Mouse (Mus musculus) left cerebral cortex, postnatal 10 days (tissue): ENCODE results near the gene Slc22a12. TPM values are rescaled to one million over a fixed set of nuclear protein-coding genes. Genes with fewer than 3 reads are reported as not detected.

ENCODE experiments used
- DNase-seq, 2 experiments: peaks; one replicate each; pipeline ENCODE4 v3.0.0; 2021 to 2022; ENCODE audit warnings: low spot score in 2 of 2, mixed read lengths in 1 of 2; ENCODE audit errors: extremely low spot score in 1 of 2
- intact Hi-C: fragments of 180-260 bp; cut with DNase I; formaldehyde crosslinking; loops from one replicate; pipeline ENCODE4 v1.15.1; 2025
- total RNA-seq, 2 experiments: library from RNA; stranded (reverse); gene quantifications; 2 replicates each; pipeline ENCODE4 v1.2.3; 2021

Slc22a12 gene
- total RNA-seq, 2 experiments from 2014 or later, result 0.28 to 0.51 TPM

DNA sequence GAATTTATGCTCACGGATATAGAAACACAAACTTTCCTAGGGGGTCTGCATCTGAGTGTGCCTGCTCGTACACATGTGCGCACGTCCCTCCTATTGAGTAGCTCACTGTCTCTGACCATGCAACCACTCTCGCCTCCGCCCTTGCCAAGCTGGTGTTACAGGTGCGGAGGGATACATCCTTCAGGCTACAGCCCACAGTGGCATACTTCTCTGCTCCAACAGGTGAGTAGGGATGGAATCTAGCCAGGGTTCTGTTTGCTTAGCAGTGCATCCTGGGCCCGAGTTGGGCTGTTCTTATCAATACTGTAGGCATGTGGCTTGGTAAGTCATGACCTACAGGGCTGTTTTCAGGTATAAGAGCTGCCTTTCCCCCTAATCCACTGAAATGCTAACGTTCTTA lies 16.8 kb downstream of the Slc22a12 start:
- no peak for DNase-seq
- intact Hi-C loops, result no loop called here

DNA sequence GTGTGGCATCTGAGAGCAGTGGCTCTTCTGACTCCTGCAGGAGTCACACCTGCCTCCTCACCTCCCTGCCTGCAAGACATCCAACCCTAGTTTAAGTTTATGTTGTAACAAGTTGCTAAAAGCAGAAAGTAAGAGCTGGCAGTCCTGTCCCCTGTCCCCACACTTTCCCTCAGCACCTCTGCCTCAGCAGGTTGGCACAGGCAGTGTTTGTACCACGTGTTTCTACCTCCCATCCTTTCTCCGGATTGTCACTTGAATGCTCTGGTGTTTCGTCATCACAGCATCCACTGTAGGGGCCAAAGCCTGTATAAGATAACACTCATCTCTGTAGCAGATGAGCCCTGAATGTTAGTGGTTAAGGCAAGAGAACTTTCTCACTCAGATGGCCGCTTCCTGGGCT lies 17.8 kb downstream of the Slc22a12 start:
- intact Hi-C loops, result no loop called here
- DNase-seq, result no peak

DNA sequence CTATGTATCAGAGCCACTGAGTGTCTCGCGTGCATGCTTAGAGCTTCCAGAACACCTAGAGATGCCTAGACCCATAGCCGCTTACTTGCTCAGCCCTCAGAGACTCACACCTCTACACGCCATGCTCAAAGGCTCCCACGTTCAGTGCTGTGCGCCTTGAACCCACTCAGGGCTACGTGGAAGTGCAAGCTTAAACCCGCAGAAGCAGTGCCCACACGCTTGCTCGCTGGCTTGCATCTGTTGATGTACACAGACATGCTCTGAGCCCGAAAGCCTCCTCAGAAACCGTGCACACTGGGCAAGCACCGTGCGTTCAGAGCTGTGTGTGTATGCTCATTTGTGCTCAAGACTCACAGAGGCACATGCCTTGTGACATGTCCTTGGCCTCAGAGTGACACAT lies 20.5 kb downstream of the Slc22a12 start:
- no peak for DNase-seq
- intact Hi-C loops, result no loop called here

DNA sequence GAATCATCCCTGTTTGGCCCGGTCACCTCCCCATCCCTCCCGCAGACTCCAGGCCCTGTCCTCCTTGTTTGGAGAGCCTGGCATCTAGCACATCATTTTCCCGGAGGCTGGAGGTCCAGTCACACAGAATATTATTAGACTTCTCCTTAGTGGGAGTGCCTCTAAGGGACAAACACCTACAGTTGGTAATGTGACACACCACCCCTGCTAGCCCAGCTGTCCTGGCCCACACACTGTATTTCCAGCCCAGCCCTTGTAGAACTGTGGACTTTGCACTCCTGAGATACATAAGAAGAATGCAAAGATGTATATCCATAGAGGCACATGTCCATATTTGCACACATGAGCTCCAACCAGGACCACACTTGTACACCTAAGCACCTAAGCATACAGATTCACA lies 21.2 kb downstream of the Slc22a12 start:
- intact Hi-C loops, result no loop called here
- DNase-seq, result no peak

DNA sequence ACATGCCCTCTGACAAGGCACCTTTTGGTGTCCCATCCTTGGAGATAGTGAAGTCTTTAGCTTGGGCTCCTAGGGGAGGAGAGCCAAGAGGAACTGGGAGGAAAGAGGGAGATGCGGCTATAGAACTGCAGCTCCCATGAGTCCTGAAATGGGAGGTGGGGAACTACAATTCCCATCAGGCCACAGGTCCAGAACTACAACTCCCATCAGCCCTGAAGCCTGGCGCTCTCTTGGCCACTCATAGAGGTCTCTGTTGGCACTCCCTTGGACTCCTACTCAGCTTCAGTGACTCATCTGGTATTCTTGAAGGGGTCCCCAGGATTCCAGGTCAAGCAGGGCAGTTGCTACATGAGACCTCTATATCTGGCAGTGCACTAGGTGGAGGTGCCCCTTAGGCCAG lies 23.3 kb downstream of the Slc22a12 start:
- intact Hi-C loops, result no loop called here
- DNase-seq, result no peak

DNA sequence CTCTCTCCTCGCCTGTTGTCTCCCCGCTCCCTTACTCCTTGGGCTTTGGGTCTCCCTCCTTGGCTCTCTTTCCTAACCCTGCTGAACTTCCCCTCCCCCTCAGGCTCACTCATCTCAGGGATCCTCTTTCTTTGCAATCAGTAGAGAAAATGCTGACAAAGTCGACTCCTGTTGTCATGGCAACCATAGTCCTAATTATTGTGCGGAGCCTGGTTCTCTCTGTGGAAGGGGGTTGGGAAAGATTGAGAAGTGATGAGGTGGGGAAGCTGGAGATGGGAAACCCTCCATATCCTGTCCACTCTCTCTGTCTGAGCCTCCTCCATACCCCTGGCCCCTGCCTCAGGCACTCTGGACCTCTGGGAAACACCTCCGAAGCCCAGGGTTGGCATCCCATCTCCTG lies 24.2 kb downstream of the Slc22a12 start:
- DNase-seq, result peak in 1 of 2 experiments; percentile 68
- intact Hi-C loops, result no loop called here

DNA sequence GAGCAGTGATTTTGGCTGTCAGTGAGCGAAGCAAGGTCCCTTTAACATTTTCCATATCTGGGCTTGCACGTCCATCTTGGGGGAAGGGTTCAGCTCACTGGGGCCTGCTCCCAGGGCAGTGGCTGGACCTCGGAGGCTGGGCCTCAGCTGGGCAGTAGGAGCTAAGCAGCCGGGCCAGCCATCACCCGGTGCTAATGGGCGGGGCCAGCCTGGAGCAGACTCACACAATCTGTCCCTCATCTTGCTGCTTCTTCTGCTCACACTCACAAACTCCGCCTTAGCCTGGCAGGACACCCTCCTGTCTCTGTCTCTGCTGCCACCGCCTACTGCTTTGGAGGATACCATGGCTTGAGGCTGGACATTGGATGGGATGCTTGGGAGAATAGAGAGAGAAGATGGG lies 26.7 kb downstream of the Slc22a12 start:
- DNase-seq, result no peak
- intact Hi-C loops, result no loop called here

DNA sequence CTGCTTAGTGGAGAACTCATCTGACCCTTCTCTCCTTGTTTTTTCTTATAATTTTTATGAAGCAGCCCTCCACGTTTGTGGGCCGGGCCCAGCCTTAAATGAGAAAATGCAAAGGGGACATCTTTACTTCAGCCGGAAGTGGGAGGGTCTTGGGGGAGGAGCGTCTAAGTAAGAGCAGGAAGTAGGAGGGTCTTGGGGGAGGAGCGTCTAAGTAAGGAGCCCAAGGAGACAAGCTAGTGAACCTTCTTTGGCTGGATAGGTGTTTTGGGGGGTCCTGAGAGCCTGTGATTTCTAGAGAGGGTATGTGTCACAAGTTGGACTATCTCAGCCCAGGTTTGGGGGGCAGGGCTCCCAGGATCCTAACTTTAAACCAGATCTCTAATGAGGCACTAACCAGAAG lies 27.4 kb downstream of the Slc22a12 start:
- intact Hi-C loops, result no loop called here
- DNase-seq, result no peak

DNA sequence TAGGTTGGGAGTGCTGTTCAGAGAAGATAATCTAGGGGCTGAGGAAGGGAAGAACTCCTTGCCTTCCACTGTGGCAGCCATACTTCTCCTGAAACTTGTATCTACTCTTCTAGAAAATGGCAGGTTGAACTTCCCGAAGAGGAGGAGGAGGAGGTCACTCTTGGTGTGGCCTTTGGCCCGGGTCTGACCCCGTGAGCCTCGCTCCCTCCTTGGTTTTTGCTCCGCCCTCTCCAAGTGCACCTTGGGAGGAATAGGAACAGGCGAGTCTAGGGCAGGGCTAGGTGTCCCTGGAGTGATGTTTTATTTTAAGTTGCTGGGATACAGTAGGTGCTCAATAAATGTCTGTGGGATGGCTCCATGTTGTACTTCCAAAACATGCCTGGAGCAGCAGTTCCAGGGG lies 27.9 kb downstream of the Slc22a12 start:
- intact Hi-C loops, result no loop called here

DNA sequence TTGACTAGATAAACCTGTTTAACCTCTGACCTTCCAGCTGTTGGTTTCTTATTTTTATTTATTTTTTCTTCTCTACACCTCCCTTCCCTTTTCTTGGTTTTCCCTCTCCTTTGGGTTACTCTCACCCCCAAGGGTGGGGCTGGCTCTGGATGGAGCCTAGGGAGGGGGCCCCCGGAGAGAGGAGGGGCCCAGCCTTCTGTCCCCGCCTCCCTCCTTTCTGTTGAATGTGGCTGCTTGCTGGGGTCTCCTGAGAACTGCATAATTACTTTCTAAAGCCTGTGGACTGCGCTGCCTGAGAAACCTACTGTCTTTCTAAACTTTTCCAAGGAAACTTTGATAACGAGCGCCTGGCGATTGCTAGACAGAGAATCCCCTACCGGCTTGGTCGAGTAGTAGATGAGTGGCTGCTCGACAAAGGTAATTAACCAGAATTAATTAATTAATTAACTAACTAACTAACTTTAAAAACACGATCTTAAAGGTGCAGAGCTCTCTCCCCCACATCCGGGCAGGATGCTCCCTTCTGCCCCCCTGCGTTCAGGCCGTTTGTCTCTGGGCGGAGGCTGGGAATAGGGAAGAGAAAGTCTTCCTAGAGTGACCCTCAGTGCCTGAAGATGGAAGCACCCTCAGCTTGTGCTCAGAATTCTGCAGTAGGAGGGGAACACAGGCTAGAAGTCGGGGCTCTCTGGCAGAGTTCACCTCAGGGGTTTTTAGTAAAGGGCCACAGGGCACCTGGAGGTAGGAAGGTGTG lies 29.3 kb downstream of the Slc22a12 start:
- intact Hi-C loops, result no loop called here
- DNase-seq, result no peak

More for the DNA sequence above, 27.9 kb downstream of the Slc22a12 start:
- no peak for DNase-seq

DNA sequence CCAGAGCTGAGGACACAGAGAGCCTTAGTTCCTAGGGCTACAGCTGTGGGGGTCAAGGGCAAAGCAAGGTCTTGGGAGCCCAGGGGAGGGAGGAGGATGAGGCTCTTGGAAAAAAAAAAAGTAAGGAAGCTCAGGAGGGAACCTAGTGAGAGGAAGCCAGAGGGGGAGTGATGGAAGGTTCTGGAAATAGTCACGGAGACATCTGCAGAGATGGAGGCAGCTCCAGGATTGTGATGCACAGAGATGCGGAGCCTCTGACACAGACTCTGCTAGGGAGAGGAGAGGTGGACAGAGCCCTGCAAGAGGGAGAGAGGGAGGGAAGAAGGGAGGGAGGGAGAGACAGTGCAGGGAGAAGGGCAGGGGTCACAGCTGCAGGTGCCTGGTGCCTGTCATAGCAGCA lies 32.3 kb downstream of the Slc22a12 start:
- intact Hi-C loops, result no loop called here
- DNase-seq, result no peak

DNA sequence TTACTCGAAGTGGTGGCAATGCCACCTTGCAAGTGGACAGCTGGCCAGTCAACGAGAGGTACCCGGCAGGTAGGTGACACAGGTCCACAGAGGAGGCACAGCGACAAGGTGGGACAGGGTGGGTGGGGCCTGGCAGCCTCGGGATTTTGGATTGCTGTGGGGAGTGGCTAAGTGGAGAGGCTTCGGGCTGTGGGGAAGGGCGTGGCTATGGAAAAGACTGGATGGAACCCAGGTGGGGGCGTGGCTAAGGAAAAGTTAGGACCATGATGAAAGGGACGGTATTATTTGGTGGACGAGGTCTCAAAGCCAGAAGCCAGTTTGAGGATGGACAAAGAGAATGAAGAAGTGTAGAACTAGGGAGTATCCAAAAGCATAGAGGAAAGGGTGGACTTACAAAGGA lies 33.0 kb downstream of the Slc22a12 start:
- intact Hi-C loops, result no loop called here
- DNase-seq, result no peak

DNA sequence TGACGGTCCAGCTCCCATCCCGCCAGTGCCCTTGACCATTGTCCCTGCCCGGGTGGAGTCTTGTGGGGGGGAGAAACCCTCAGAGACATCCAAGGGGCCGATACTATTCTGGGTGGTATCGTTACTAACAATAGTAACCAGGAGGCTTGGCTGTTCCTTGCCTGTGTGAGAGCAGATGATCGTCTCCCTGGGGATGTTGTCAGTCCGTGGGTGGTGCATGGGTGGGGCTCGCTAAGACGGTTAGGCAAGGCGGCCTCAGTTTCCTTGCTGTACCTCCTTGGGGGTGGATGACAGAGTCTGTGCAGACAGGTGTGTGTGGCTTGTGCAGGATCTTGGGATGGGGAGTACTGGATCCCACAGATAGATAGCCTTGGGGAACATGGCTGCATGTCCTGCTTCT lies 35.4 kb downstream of the Slc22a12 start:
- intact Hi-C loops, result no loop called here
- DNase-seq, result no peak

DNA sequence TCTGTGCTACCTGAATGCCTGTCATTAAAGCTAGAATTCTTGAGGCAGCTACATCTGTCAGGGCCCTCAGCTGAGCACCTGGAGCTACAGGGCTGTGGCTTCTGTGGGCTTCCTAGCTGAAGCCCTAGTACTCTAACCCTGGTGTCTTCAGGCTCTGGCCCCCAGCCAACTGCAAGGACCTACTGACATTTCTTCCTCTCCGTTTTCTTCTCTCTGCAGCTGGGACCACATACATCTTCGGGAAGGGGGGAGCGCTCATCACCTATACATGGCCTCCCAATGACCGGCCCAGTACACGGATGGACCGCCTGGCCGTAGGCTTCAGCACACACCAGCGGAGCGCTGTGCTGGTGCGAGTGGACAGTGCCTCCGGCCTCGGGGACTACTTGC lies 38.2 kb downstream of the Slc22a12 start:
- intact Hi-C loops, result no loop called here
- no peak for DNase-seq

DNA sequence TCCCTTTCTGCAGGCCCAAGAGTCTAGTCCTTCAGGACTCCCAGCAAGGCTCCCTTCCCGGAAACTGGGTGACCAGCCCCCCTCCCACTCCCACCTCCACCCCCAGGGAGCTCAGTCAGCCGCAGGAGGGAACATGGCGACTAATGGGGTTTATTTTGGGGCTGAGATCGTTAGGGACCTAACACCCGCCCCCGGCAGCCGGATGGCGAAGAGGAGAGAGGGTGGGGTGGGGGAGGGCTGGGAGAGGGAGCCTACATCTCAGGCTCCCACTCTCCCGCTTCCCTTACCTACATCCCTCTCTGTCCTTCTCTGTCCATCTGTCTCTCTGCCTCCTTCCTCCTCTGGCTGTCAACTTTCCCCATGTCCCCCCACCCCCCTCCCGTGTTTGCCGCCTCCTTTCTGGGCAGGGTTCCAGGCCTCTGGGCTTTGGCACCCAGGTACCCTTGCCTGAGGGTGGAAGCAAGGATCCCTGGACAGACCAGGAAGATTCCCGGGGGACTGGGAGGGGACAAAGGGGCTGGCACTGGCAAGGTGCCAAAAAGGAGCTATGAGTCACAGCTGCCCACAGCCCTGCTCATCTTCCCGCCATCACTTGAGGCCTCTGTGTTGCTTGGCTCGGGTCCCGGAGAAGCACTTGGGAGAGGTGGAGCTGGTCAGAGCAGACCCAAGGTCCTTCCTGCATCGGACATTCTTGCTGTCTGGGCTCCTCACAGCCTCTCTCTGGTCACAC lies 38.7 kb downstream of the Slc22a12 start:
- intact Hi-C loops, result no loop called here

DNA sequence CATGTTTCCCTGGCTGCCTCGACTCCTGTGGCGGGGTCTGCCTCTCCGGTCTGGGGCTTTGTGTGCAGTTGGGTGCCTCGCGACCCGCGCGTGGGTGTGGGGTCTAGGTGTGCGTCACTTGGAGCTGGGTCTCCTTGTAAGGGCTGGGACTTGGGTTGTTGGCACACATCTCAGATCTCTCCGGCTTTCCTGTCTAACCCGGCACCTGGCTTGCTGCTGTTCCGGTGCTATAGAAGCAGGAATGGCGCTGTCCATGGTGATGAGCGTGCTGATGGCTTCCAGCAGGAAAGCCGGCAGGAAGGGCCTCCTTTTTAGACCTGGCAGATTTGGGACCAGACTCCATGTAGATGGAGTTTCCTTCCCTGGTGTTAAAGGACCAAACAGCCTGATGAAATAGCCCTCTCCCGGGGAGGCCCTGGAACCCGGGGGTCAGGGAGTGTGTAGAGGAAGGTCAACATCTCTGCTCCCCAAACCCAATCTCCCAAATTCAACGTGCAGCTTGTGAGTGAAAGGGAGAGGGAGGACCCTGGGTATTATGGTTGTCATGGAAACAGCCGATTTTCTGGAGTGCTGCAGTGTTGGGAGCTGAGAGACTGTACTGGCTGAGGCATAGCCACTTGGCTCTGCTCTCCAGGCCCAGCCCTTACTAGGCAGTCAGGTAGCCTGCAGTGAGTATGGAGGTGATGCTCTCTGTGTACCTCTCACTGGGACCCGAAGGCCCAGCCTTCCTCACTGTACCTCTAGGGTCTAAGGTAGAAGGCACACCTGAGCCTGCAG lies 40.1 kb downstream of the Slc22a12 start:
- intact Hi-C loops, result no loop called here
- peak; percentile 68 to 70 for DNase-seq

More for the DNA sequence above, 38.7 kb downstream of the Slc22a12 start:
- peak in 1 of 2 experiments; percentile 87 for DNase-seq

DNA sequence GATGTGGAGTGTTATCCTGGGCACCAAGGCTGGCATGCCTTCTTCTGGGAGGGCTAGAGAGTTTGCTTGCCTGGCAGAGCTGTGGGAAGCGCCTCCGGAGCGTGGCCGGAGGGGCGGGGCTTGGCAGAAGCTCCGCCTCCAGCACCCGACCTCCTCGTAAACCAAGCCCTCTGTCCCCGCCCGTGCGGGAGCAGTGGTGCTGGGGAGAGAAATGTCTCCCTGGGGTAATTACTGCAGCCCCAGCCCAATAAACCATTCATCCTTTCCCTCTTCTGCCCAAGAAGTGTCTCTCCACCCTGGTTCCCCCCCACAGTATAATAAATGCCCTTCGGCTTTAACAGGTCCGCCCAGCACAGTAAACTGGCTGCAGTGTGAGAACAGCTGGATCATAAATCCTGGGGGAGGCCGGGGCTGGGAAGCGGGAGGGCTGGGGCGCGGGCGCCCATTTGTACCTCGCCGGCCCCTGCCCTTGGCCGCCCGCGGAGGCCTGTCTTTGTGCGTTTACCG lies 40.7 kb downstream of the Slc22a12 start:
- intact Hi-C loops, result no loop called here
- peak; percentile 71 to 84 for DNase-seq

DNA sequence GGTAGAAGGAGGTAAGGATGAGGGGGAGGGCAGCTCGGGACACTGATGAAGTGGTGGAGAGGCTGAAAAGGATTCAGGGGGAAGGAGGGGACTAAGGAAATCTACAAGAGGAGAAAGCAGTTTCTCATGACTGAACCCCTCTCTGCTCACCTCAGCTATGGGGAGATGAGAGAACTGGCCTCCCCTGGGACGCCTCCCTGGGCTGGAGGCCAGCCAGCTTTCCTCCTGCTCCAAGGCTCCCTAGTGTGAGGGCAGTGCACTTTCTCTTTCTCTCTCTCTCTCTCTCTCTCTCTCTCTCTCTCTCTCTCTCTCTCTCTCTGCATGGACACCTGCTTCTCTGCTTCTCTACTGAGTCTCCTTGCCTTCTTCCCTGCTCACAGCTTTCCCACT lies 42.2 kb downstream of the Slc22a12 start:
- DNase-seq, result no peak
- intact Hi-C loops, result no loop called here

DNA sequence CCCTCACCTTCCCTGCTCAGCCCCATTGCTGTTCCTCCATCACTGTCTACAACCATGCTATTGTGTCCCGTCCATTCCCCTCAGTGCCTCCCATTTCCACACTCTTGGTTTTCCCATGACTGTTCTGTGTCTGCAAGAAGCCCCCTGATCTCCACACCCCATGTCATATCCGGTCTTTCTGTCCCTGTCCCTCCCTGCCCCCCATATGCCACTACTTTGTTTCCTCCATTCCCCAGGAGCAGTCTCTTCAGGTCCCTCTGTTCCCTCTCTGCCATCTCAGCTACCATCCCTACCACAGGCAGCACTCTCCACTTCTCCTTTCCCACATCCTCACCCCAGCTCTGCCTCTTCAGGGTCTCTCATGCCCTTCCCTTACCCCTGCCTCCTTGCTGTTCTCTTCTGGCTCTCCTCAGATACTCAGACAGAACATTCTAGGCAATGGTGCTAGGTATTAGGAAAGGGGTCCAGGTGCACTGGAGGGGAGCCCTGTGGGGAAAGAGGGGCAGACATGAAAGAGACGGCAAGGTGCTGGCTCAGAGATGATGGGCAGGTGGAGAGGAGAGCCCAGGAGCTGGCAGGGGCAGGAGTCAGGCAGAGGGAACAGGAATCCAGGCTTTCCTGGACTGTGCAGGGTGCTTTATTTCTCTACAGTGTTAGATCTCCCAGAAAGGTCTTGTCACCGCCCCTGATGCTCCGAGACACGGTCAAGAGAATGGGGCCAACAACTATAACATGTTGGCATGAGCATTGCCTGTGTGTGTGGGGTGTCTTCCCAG lies 42.8 kb downstream of the Slc22a12 start:
- intact Hi-C loops, result no loop called here
- DNase-seq, result no peak
